Mouse (Mus musculus): ENCODE measurements around the gene Emc6. TPM values are rescaled to one million over a fixed set of nuclear protein-coding genes. Genes with fewer than 3 reads are reported as not detected.

Gene Emc6
- polyA plus RNA-seq, 1 experiment = 77.6 TPM

GRCm38 (mm10) chr11:73132999-73133398, 43.8 kb downstream of the Emc6 start:
- peaks cover 3% of the 10 kb centered on the region; the same call in 1 of the 2 replicates for H3K4me1 ChIP-seq (ENCODE audit: control insufficient read depth, insufficient read depth, low read length)
- no peak for DNase-seq
- H3K27me3 ChIP-seq (replicated peaks; ENCODE audit: control insufficient read depth, insufficient read depth, low read length) = no peaks in the 10 kb centered on the region
- WGBS = 91% methylated on average over 6 of the region's 6 CpGs
- H3K36me3 ChIP-seq (ENCODE audit: control insufficient read depth, insufficient read depth, low read length) = no peaks in the 10 kb centered on the region
- no peak overlapping the region for H3K4me3 ChIP-seq (ENCODE audit: insufficient read depth, low read depth, low read length)
- TF ChIP-seq CTCF (conservative IDR thresholded peaks at IDR 0.05; ENCODE audit: insufficient read depth, insufficient read length, low read depth, low read length) = no peak
- no peak for TF ChIP-seq POLR2A (IDR thresholded peaks at IDR 0.05; ENCODE audit: low read depth, low read length)
- H3K27ac ChIP-seq (ENCODE audit: insufficient read depth, low read depth, low read length) = no peak overlapping the region

DNA sequence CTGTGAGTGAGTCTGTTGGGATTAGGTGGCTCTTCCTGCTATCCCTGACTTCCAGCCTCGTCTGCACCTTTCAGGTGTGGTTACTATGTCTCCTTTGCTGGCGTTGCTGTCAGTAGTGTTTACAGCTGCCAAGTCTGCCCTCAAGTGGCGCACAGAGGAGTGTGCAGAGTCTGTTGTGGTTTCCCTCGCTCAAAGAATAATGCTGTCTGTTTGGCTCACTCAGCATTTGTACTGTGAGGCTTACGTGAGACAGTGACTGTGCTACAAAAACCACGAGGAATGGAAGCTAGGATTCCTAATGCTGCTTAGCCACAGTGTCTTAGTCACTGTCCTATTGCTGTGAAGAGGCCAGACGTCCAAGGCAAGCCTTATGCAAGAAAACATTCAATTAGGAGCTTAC, 45.8 kb downstream of the Emc6 start:
- peak; percentile 66 for DNase-seq
- H3K27ac ChIP-seq (ENCODE audit: insufficient read depth, low read depth, low read length) = no peak overlapping the region
- H3K27me3 ChIP-seq (replicated peaks; ENCODE audit: control insufficient read depth, insufficient read depth, low read length) = no peaks in the 10 kb centered on the region
- WGBS = 47% methylated on average over 7 of the region's 7 CpGs
- H3K4me3 ChIP-seq (ENCODE audit: insufficient read depth, low read depth, low read length) = no peak overlapping the region
- H3K36me3 ChIP-seq (ENCODE audit: control insufficient read depth, insufficient read depth, low read length) = no peaks in the 10 kb centered on the region
- H3K4me1 ChIP-seq (ENCODE audit: control insufficient read depth, insufficient read depth, low read length) = no peaks in the 10 kb centered on the region; the same call in 1 of the 2 replicates
- TF ChIP-seq CTCF (conservative IDR thresholded peaks at IDR 0.05; ENCODE audit: insufficient read depth, insufficient read length, low read depth, low read length) = peak; percentile 74
- TF ChIP-seq POLR2A (IDR thresholded peaks at IDR 0.05; ENCODE audit: low read depth, low read length) = no peak

DNA sequence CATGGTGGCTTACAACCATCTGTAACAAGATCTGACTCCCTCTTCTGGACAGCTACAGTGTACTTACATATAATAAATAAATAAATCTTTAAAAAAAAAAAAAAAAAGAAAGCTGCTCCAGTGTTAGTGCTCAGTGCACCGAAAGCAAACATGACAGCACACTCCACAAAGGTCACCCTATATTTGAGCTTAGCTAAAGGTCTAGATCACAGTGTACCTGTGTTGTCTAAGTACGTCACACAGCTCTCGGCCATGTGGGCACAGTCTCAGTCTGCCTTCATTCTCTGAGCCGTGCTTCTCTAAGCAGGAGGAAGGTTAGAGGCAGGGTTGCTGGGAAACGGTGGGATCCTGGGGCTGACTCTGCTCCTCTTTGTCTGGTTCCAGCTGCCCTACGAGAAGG, 50.3 kb downstream of the Emc6 start:
- DNase-seq = no peak
- Histone ChIP-seq H3K27me3 (replicated peaks; ENCODE audit: control insufficient read depth, insufficient read depth, low read length) (no peaks in the 10 kb centered on the region), H3K36me3 (ENCODE audit: control insufficient read depth, insufficient read depth, low read length) (no peaks in the 10 kb centered on the region), H3K27ac (ENCODE audit: insufficient read depth, low read depth, low read length) (no peak overlapping the region), H3K4me3 (ENCODE audit: insufficient read depth, low read depth, low read length) (no peak overlapping the region), H3K4me1 (ENCODE audit: control insufficient read depth, insufficient read depth, low read length) (no peaks in the 10 kb centered on the region; the same call in 1 of the 2 replicates)
- no peak for TF ChIP-seq CTCF (conservative IDR thresholded peaks at IDR 0.05; ENCODE audit: insufficient read depth, insufficient read length, low read depth, low read length)
- TF ChIP-seq POLR2A (IDR thresholded peaks at IDR 0.05; ENCODE audit: low read depth, low read length) = no peak
- 89% methylated on average over 6 of the region's 6 CpGs for WGBS

Other genes starting within 250 kb of the Emc6 start
- 24.3 and 28.7 TPM in 2 replicates for gene Atp2a3, start 215.9 kb downstream of the Emc6 start, polyA plus RNA-seq (2012; rRNA removed)
- 4.8 and 6.3 TPM in 2 replicates for gene P2rx1, start 177.9 kb downstream of the Emc6 start, polyA plus RNA-seq (2012; rRNA removed)
- 1.0 and 1.1 TPM in 2 replicates for gene Camkk1, start 158.0 kb downstream of the Emc6 start, polyA plus RNA-seq (2012; rRNA removed)
- 2.2 and 2.9 TPM in 2 replicates for gene Ncbp3, start 129.3 kb downstream of the Emc6 start, polyA plus RNA-seq (2012; rRNA removed)
- 0.60 and 1.0 TPM in 2 replicates for gene Itgae, start 86.5 kb downstream of the Emc6 start, polyA plus RNA-seq (2012; rRNA removed)
- 0.90 and 1.3 TPM in 2 replicates for gene Haspin, start 38.7 kb downstream of the Emc6 start, polyA plus RNA-seq (2012; rRNA removed)
- gene P2rx5, start 16.6 kb downstream of the Emc6 start, polyA plus RNA-seq (2012; rRNA removed) = 7.4 and 8.7 TPM in 2 replicates
- 86.5 and 104 TPM in 2 replicates for gene Tax1bp3, start within 50 bp of the Emc6 start, polyA plus RNA-seq (2012; rRNA removed)
- gene Ctns, start 22.0 kb upstream of the Emc6 start, polyA plus RNA-seq (2012; rRNA removed) = 37.1 and 37.5 TPM in 2 replicates
- 17.7 and 18.5 TPM in 2 replicates for gene Shpk, start 22.4 kb upstream of the Emc6 start, polyA plus RNA-seq (2012; rRNA removed)
- gene Trpv1, start 57.3 kb upstream of the Emc6 start, polyA plus RNA-seq (2012; rRNA removed) = 0.16 and 0.18 TPM in 2 replicates
- 0.05 TPM in 2 replicates for gene Trpv3, start 90.4 kb upstream of the Emc6 start, polyA plus RNA-seq (2012; rRNA removed)
- 29.1 and 46.1 TPM in 2 replicates for gene Aspa, start 152.6 kb upstream of the Emc6 start, polyA plus RNA-seq (2012; rRNA removed)
- gene Gm49340, start 152.7 kb upstream of the Emc6 start, polyA plus RNA-seq (2012; rRNA removed) = 0.03 TPM in 1 of 2 replicates, not detected in the other
- gene Spata22, start 152.7 kb upstream of the Emc6 start, polyA plus RNA-seq (2012; rRNA removed) = 0.16 TPM in 1 of 2 replicates, not detected in the other
- gene Olfr20, start 173.7 kb upstream of the Emc6 start, polyA plus RNA-seq (2012; rRNA removed) = 0.11 TPM in 1 of 2 replicates, not detected in the other
- not detected in 2 replicates for gene Olfr376, start 194.2 kb upstream of the Emc6 start, polyA plus RNA-seq (2012; rRNA removed)
- gene Olfr1, start 222.6 kb upstream of the Emc6 start, polyA plus RNA-seq (2012; rRNA removed) = not detected in 2 replicates

All from kidney, adult 2 months (tissue).